Mouse (Mus musculus) liver, adult 2 months (tissue): ENCODE measurements around the gene Tha1.

Experiments
- CTCF ChIP-seq: fragments of 200-500 bp; IDR thresholded peaks from 2 replicates; pipeline ENCODE4 v1.5.1; 2011; ENCODE audit warnings: low read depth, low read length, control low read depth
- POLR2A ChIP-seq: fragments of 200-500 bp; IDR thresholded peaks from 2 replicates; pipeline ENCODE4 v1.6.1; 2011; ENCODE audit warnings: low read length, control low read depth; ENCODE audit not compliant: insufficient read depth; ENCODE audit errors: extremely low read depth

DNA sequence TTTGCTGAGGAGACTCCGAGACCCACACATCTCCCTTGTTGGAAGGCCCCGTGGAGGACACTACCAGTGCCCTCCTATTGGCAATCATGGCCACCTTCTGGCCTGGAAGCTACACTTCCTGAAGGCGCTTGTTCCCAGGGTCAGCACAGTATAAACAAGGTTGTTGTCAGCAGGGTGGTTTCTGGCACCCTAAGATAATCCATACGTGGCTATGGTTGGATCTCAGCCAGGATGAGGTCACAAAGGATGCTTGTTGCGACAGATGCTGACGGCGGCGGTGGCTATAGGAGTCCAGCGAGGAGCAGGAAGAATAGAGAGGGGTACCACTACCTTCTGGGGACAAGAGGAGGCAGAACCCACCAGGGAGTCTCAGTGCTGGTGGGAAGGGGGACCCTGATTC lies 42.9 kb downstream of the Tha1 start:
- TF ChIP-seq POLR2A (no peak), CTCF (no peak)
